Mouse (Mus musculus): Measurements from ENCODE around the gene Znrf1.

DNA sequence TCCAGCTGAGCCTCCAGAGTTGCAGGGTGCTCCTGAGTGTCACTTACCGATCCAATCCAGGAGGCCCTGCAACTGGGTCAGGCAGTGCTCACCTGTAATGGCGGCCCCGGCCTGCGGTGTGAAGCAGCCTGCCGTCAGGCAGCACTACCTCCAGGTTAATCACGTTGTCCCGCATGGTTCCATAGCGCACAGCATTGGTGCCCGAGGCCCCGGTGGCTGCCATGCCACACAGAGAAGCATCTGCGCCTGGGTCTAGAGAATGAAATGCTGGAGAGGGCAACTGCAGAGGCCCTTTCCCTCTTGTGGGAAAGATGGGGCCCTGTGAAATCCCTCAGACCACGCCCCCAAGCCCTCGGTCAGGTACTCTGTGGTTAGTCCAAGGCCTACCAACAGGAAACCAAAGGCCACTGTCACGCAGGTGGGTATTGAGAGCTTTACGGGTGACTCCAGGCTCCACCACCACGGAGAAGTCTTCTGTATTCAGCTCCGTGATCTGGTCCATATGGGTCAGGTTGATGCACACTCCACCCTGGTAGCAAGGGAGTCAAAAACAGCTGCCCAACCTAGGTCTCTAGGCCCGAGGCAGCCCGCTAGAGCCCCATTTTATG, 93.1 kb downstream of the Znrf1 start:
- TF ChIP-seq CTCF (IDR thresholded peaks at IDR 0.05; ENCODE audit: extremely low read depth, insufficient read depth, low read length) (no peak), POLR2A (IDR thresholded peaks at IDR 0.05; ENCODE audit: extremely low read depth, insufficient read depth, low read length) (no peak)
